Mouse (Mus musculus): Measurements from ENCODE around the gene Foxk1. TPM values are rescaled to one million over a fixed set of nuclear protein-coding genes. Genes with fewer than 3 reads are reported as not detected.

Foxk1 gene
- polyA plus RNA-seq (2015; fragmentation: Nextera tagmentation; extraction: Ambion mirVana) = 4.8 and 6.0 TPM in 2 replicates

GRCm38 (mm10) chr5:142400981-142401640 lies at the start of gene Foxk1:
Gene Foxk1, plus strand, starts transcription at chr5:142401497.
- H3K9ac ChIP-seq (replicated peaks) = peak within 1 kb of the TSS; percentile 93
- H3K27me3 ChIP-seq (replicated peaks) = no peaks in the 10 kb centered on the region
- H3K36me3 ChIP-seq = no peaks in the 10 kb centered on the region
- H3K9me3 ChIP-seq (replicated peaks) = no peaks in the 10 kb centered on the region
- ATAC-seq (ENCODE audit: low FRiP score) = peak; percentile 90
- H3K4me2 ChIP-seq = peak within 1 kb of the TSS; percentile 90
- peak within 1 kb of the TSS; percentile 90 for H3K27ac ChIP-seq (replicated peaks)
- WGBS = under 1% methylated on average over 34 of the region's 60 CpGs
- H3K4me1 ChIP-seq = peaks cover 47% of the 10 kb centered on the region
- H3K4me3 ChIP-seq (replicated peaks) = peak within 1 kb of the TSS; percentile 98

GRCm38 (mm10) chr5:142352336-142352892 lies 48.9 kb upstream of the Foxk1 start:
- ATAC-seq (ENCODE audit: low FRiP score) = no peak
- 95% methylated on average over 5 of the region's 5 CpGs for WGBS

GRCm38 (mm10) chr5:142355144-142355543 lies 46.2 kb upstream of the Foxk1 start:
- ATAC-seq (ENCODE audit: low FRiP score) = no peak
- Histone ChIP-seq H3K36me3 (no peaks in the 10 kb centered on the region), H3K27ac (replicated peaks) (no peak overlapping the region), H3K27me3 (replicated peaks) (no peaks in the 10 kb centered on the region), H3K4me3 (replicated peaks) (no peak overlapping the region), H3K9me3 (replicated peaks) (no peaks in the 10 kb centered on the region), H3K4me1 (no peaks in the 10 kb centered on the region), H3K4me2 (no peak overlapping the region), H3K9ac (replicated peaks) (no peak overlapping the region)
- WGBS = 88% methylated on average over 3 of the region's 3 CpGs

More at GRCm38 (mm10) chr5:142352336-142352892, 48.9 kb upstream of the Foxk1 start:
- Histone ChIP-seq H3K9ac (replicated peaks) (no peak overlapping the region), H3K36me3 (no peaks in the 10 kb centered on the region), H3K27me3 (replicated peaks) (no peaks in the 10 kb centered on the region), H3K27ac (replicated peaks) (no peak overlapping the region), H3K4me3 (replicated peaks) (no peak overlapping the region), H3K4me1 (no peaks in the 10 kb centered on the region), H3K4me2 (no peak overlapping the region), H3K9me3 (replicated peaks) (0 out of 2 replicates have a peak, but pooled peaks cover 7% of the 10 kb centered on the region)

GRCm38 (mm10) chr5:142361166-142361565 lies 40.1 kb upstream of the Foxk1 start:
- no peak for ATAC-seq (ENCODE audit: low FRiP score)
- H3K4me2 ChIP-seq = no peak overlapping the region
- no peak overlapping the region for H3K27ac ChIP-seq (replicated peaks)
- peaks cover 5% of the 10 kb centered on the region; the same call in 1 of the 2 replicates for H3K4me1 ChIP-seq
- H3K9ac ChIP-seq (replicated peaks) = no peak overlapping the region
- no peak overlapping the region for H3K4me3 ChIP-seq (replicated peaks)
- no peaks in the 10 kb centered on the region for H3K9me3 ChIP-seq (replicated peaks)
- H3K36me3 ChIP-seq = no peaks in the 10 kb centered on the region
- 67% methylated on average over 5 of the region's 5 CpGs for whole genome bisulfite sequencing
- H3K27me3 ChIP-seq (replicated peaks) = no peaks in the 10 kb centered on the region

- Histone ChIP-seq H3K36me3 (no peaks in the 10 kb centered on the region), H3K27ac (replicated peaks) (no peak overlapping the region), H3K9me3 (replicated peaks) (no peaks in the 10 kb centered on the region), H3K4me3 (replicated peaks) (no peak overlapping the region), H3K4me2 (no peak overlapping the region), H3K27me3 (replicated peaks) (no peaks in the 10 kb centered on the region), H3K9ac (replicated peaks) (no peak overlapping the region), H3K4me1 (peaks cover 14% of the 10 kb centered on the region)
- ATAC-seq (ENCODE audit: low FRiP score) = no peak
- WGBS = 67% methylated on average over 3 of the region's 3 CpGs
Observed at GRCm38 (mm10) chr5:142362894-142363293, 38.4 kb upstream of the Foxk1 start.

- ATAC-seq (ENCODE audit: low FRiP score) = no peak
- H3K9me3 ChIP-seq (replicated peaks) = no peaks in the 10 kb centered on the region
- WGBS = 77% methylated on average over 5 of the region's 5 CpGs
- no peak overlapping the region for H3K9ac ChIP-seq (replicated peaks)
- H3K4me2 ChIP-seq = no peak overlapping the region
- H3K4me3 ChIP-seq (replicated peaks) = no peak overlapping the region
- no peaks in the 10 kb centered on the region for H3K36me3 ChIP-seq
- H3K27me3 ChIP-seq (replicated peaks) = no peaks in the 10 kb centered on the region
- no peak overlapping the region for H3K27ac ChIP-seq (replicated peaks)
- peaks cover 25% of the 10 kb centered on the region for H3K4me1 ChIP-seq
Observed at GRCm38 (mm10) chr5:142364095-142364494, 37.2 kb upstream of the Foxk1 start.

GRCm38 (mm10) chr5:142367085-142368081 lies 33.9 kb upstream of the Foxk1 start:
- WGBS = under 1% methylated on average over 83 of the region's 83 CpGs
- peak overlapping the region; percentile 64 for H3K4me3 ChIP-seq (replicated peaks)

GRCm38 (mm10) chr5:142368122-142368521 lies 33.2 kb upstream of the Foxk1 start:
- peak overlapping the region; percentile 61 for H3K4me2 ChIP-seq

More at GRCm38 (mm10) chr5:142367085-142368081, 33.9 kb upstream of the Foxk1 start:
- H3K4me1 ChIP-seq = peaks cover 25% of the 10 kb centered on the region
- peak overlapping the region; percentile 61 for H3K4me2 ChIP-seq
- no peaks in the 10 kb centered on the region for H3K36me3 ChIP-seq
- H3K27me3 ChIP-seq (replicated peaks) = no peaks in the 10 kb centered on the region
- peak overlapping the region; percentile 62 for H3K9ac ChIP-seq (replicated peaks)
- ATAC-seq (ENCODE audit: low FRiP score) = peak; percentile 95
- H3K27ac ChIP-seq (replicated peaks) = peak overlapping the region; percentile 83
- H3K9me3 ChIP-seq (replicated peaks) = no peaks in the 10 kb centered on the region

GRCm38 (mm10) chr5:142370406-142371171 lies 30.7 kb upstream of the Foxk1 start:
- Histone ChIP-seq H3K27ac (replicated peaks) (peak overlapping the region; percentile 71; the same call in 1 of the 2 replicates), H3K9ac (replicated peaks) (no peak overlapping the region)

More at GRCm38 (mm10) chr5:142368122-142368521, 33.2 kb upstream of the Foxk1 start:
- no peaks in the 10 kb centered on the region for H3K9me3 ChIP-seq (replicated peaks)
- H3K9ac ChIP-seq (replicated peaks) = peak overlapping the region; percentile 62
- no peaks in the 10 kb centered on the region for H3K36me3 ChIP-seq
- H3K27me3 ChIP-seq (replicated peaks) = no peaks in the 10 kb centered on the region
- ATAC-seq (ENCODE audit: low FRiP score) = no peak
- peaks cover 29% of the 10 kb centered on the region for H3K4me1 ChIP-seq
- H3K4me3 ChIP-seq (replicated peaks) = peak overlapping the region; percentile 64
- peak overlapping the region; percentile 83 for H3K27ac ChIP-seq (replicated peaks)
- 54% methylated on average over 5 of the region's 5 CpGs for WGBS

GRCm38 (mm10) chr5:142371172-142372155 lies 29.8 kb upstream of the Foxk1 start:
- Histone ChIP-seq H3K4me1 (peaks cover 26% of the 10 kb centered on the region), H3K9me3 (replicated peaks) (no peaks in the 10 kb centered on the region), H3K4me3 (replicated peaks) (no peak overlapping the region), H3K9ac (replicated peaks) (no peak overlapping the region), H3K4me2 (no peak overlapping the region), H3K27me3 (replicated peaks) (no peaks in the 10 kb centered on the region), H3K36me3 (no peaks in the 10 kb centered on the region), H3K27ac (replicated peaks) (peak overlapping the region; percentile 71)
- no peak for ATAC-seq (ENCODE audit: low FRiP score)
- WGBS = 8% methylated on average over 24 of the region's 24 CpGs

More at GRCm38 (mm10) chr5:142370406-142371171, 30.7 kb upstream of the Foxk1 start:
- H3K4me3 ChIP-seq (replicated peaks) = no peak overlapping the region
- H3K36me3 ChIP-seq = no peaks in the 10 kb centered on the region
- H3K4me2 ChIP-seq = no peak overlapping the region
- no peak for ATAC-seq (ENCODE audit: low FRiP score)
- H3K4me1 ChIP-seq = peaks cover 29% of the 10 kb centered on the region
- no peaks in the 10 kb centered on the region for H3K9me3 ChIP-seq (replicated peaks)
- H3K27me3 ChIP-seq (replicated peaks) = no peaks in the 10 kb centered on the region
- 94% methylated on average over 4 of the region's 4 CpGs for WGBS
